Mouse (Mus musculus): ENCODE measurements around the gene H2-Ob.

DNA sequence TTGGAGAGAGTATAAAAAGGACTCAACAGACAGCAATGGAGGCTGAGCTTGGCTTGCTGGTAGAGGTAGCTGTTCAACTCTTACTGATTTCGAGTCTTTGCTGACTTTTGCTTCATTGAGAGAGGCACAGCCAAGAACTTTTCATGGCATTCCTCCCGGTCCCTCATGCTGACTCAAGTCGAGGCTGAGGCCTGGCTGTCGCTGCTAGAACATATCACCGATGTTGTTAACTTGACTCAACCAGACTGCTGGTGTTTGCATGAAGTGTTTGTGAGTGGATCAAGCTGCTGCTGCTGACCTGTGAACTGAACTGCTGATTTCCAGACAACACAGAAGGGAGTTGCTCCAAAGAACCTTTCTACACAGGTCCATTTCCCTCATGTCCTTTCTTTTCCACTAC lies 2.0 kb upstream of the H2-Ob start:
- TF ChIP-seq POLR2A (IDR thresholded peaks at IDR 0.05; ENCODE audit: borderline replicate concordance, low read depth, low read length) (no peak), CTCF (IDR thresholded peaks at IDR 0.05; ENCODE audit: low read depth, low read length) (no peak)
